Mouse (Mus musculus) heart, embryonic 16.5 days (tissue): ENCODE measurements around the gene Rpl3. TPM values are rescaled to one million over a fixed set of nuclear protein-coding genes. Genes with fewer than 3 reads are reported as not detected.
A peak's percentile ranks its signal among the peaks of the same experiment; 100 is the strongest.

Experiments used
- ATAC-seq: fragments of 200-750 bp; cut with Nextera tagmentation; replicated peaks from 2 replicates; pipeline ENCODE4 v1.8.0; 2017; ENCODE audit warnings: moderate number of reproducible peaks; ENCODE audit not compliant: insufficient read depth, low FRiP score; ENCODE audit errors: extremely low read depth
- H3K27ac ChIP-seq: fragments of 300-500 bp; sonication (generic); 2 replicates; pipeline ENCODE4 v1.5.1; 2014; ENCODE audit warnings: mild to moderate bottlenecking, low read length, control low read depth, moderate library complexity
- H3K27me3 ChIP-seq: fragments of 300-500 bp; sonication (generic); 2 replicates; pipeline ENCODE4 v1.6.1; 2014; ENCODE audit warnings: low read length, mixed read lengths; ENCODE audit not compliant: control insufficient read depth, insufficient read depth
- H3K36me3 ChIP-seq: fragments of 300-500 bp; sonication (generic); 2 replicates; pipeline ENCODE4 v1.6.1; 2014; ENCODE audit not compliant: control insufficient read depth, insufficient read depth
- H3K4me1 ChIP-seq: fragments of 300-500 bp; sonication (generic); 2 replicates; pipeline ENCODE4 v1.6.1; 2014; ENCODE audit warnings: low read length, mixed read lengths; ENCODE audit not compliant: control insufficient read depth, insufficient read depth
- H3K4me2 ChIP-seq: fragments of 300-500 bp; sonication (generic); 2 replicates; pipeline ENCODE4 v1.6.1; 2014; ENCODE audit warnings: low read depth, mild to moderate bottlenecking, control low read depth, low read length
- H3K4me3 ChIP-seq: fragments of 300-500 bp; sonication (generic); 2 replicates; pipeline ENCODE4 v1.5.1; 2014; ENCODE audit warnings: mild to moderate bottlenecking, control low read depth, low read length
- H3K9ac ChIP-seq: fragments of 300-500 bp; sonication (generic); 2 replicates; pipeline ENCODE4 v1.6.1; 2014; ENCODE audit warnings: low read length, control low read depth
- H3K9me3 ChIP-seq: fragments of 300-500 bp; sonication (generic); replicated peaks from 2 replicates; pipeline ENCODE4 v1.6.1; 2016; ENCODE audit warnings: low read length; ENCODE audit not compliant: control insufficient read depth
- WGBS: fragments of 180-500 bp; shearing (Covaris S2); extraction: QIAGEN DNeasy Blood & Tissue Kit; methylation state at CpG from one replicate; pipeline ENCODE4 v1.1.7; 2014; 5-methylcytosine and 5-hydroxymethylcytosine counted together
- polyA plus RNA-seq: library from polyadenylated mRNA; unstranded; fragments of >200 nt; fragmentation: Nextera tagmentation; extraction: Ambion mirVana; gene quantifications from 2 replicates; pipeline ENCODE4 v1.2.1, GENCODE M21; 2015

Gene Rpl3
- polyA plus RNA-seq, 1 experiment from 2014 or later, result 606 TPM

- no peak overlapping the region for H3K4me3 ChIP-seq
- no peaks in the 10 kb centered on the region; the same call in 1 of the 2 replicates for H3K4me1 ChIP-seq
- H3K4me2 ChIP-seq, result no peak overlapping the region
- H3K9ac ChIP-seq, result no peak overlapping the region
- WGBS, result 53% methylated on average over 12 of the region's 12 CpGs
- ATAC-seq, result peak; percentile 61; the same call in 1 of the 2 replicates
- H3K27me3 ChIP-seq, result no peaks in the 10 kb centered on the region
- no peaks in the 10 kb centered on the region for H3K9me3 ChIP-seq
- no peak overlapping the region for H3K27ac ChIP-seq
- H3K36me3 ChIP-seq, result no peaks in the 10 kb centered on the region
These were observed 14.1 kb upstream of the Rpl3 start for GRCm38 (mm10) chr15:80105490-80106410.

- H3K9ac ChIP-seq, result no peak overlapping the region
- H3K9me3 ChIP-seq, result no peaks in the 10 kb centered on the region
- H3K4me2 ChIP-seq, result no peak overlapping the region
- no peak overlapping the region for H3K27ac ChIP-seq
- no peaks in the 10 kb centered on the region for H3K36me3 ChIP-seq
- no peak for ATAC-seq
- peaks cover 17% of the 10 kb centered on the region for H3K4me1 ChIP-seq
- WGBS, result 77% methylated on average over 6 of the region's 6 CpGs
- no peak overlapping the region for H3K4me3 ChIP-seq
- no peaks in the 10 kb centered on the region for H3K27me3 ChIP-seq
These were observed 10.8 kb upstream of the Rpl3 start for GRCm38 (mm10) chr15:80102495-80102894.

GRCm38 (mm10) chr15:80101503-80101902, 9.8 kb upstream of the Rpl3 start:
- Histone ChIP-seq H3K36me3 (no peaks in the 10 kb centered on the region), H3K4me2 (no peak overlapping the region), H3K27ac (no peak overlapping the region), H3K9ac (no peak overlapping the region), H3K9me3 (no peaks in the 10 kb centered on the region), H3K4me3 (no peak overlapping the region), H3K27me3 (no peaks in the 10 kb centered on the region), H3K4me1 (peaks cover 27% of the 10 kb centered on the region)
- ATAC-seq, result no peak
- WGBS, result 83% methylated on average over 6 of the region's 6 CpGs

GRCm38 (mm10) chr15:80100871-80101270, 9.2 kb upstream of the Rpl3 start:
- Histone ChIP-seq H3K27me3 (no peaks in the 10 kb centered on the region), H3K4me3 (no peak overlapping the region), H3K4me2 (no peak overlapping the region), H3K9me3 (no peaks in the 10 kb centered on the region), H3K4me1 (peaks cover 28% of the 10 kb centered on the region), H3K9ac (no peak overlapping the region), H3K27ac (no peak overlapping the region), H3K36me3 (no peaks in the 10 kb centered on the region)
- 72% methylated on average over 10 of the region's 10 CpGs for WGBS
- ATAC-seq, result no peak

GRCm38 (mm10) chr15:80100196-80100595, 8.5 kb upstream of the Rpl3 start:
- Histone ChIP-seq H3K36me3 (no peaks in the 10 kb centered on the region), H3K4me2 (no peak overlapping the region), H3K4me1 (peaks cover 28% of the 10 kb centered on the region), H3K27ac (no peak overlapping the region), H3K4me3 (no peak overlapping the region), H3K27me3 (no peaks in the 10 kb centered on the region), H3K9ac (no peak overlapping the region), H3K9me3 (no peaks in the 10 kb centered on the region)
- WGBS, result 78% methylated on average over 3 of the region's 3 CpGs
- no peak for ATAC-seq

GRCm38 (mm10) chr15:80099477-80099876, 7.8 kb upstream of the Rpl3 start:
- Histone ChIP-seq H3K36me3 (no peaks in the 10 kb centered on the region), H3K9ac (no peak overlapping the region), H3K9me3 (no peaks in the 10 kb centered on the region), H3K4me3 (no peak overlapping the region), H3K27me3 (no peaks in the 10 kb centered on the region), H3K27ac (peak overlapping the region; percentile 14; the same call in 1 of the 2 replicates), H3K4me1 (peaks cover 28% of the 10 kb centered on the region), H3K4me2 (no peak overlapping the region)
- 54% methylated on average over 3 of the region's 3 CpGs for WGBS
- no peak for ATAC-seq

GRCm38 (mm10) chr15:80098809-80099208, 7.1 kb upstream of the Rpl3 start:
- H3K4me1 ChIP-seq, result peaks cover 28% of the 10 kb centered on the region
- H3K4me2 ChIP-seq, result 0 out of 2 replicates have a peak overlapping the region, but pooled peaks have one; percentile 3
- H3K4me3 ChIP-seq, result no peak overlapping the region
- no peaks in the 10 kb centered on the region for H3K27me3 ChIP-seq
- H3K9ac ChIP-seq, result peak overlapping the region; percentile 33; the same call in 1 of the 2 replicates
- H3K36me3 ChIP-seq, result no peaks in the 10 kb centered on the region
- H3K27ac ChIP-seq, result peak overlapping the region; percentile 14; the same call in 1 of the 2 replicates
- ATAC-seq, result 0 out of 2 replicates have a peak, but pooled peaks have one; percentile 23
- no peaks in the 10 kb centered on the region for H3K9me3 ChIP-seq
- WGBS, result 24% methylated on average over 9 of the region's 9 CpGs

- 0 out of 2 replicates have a peak overlapping the region, but pooled peaks have one; percentile 1 for H3K4me3 ChIP-seq
- 18% methylated on average over 8 of the region's 8 CpGs for WGBS
- peak overlapping the region; percentile 26; the same call in 1 of the 2 replicates for H3K9ac ChIP-seq
- H3K9me3 ChIP-seq, result no peaks in the 10 kb centered on the region
- no peak for ATAC-seq
- H3K4me1 ChIP-seq, result peaks cover 28% of the 10 kb centered on the region
- H3K4me2 ChIP-seq, result peak overlapping the region; percentile 27
- H3K27ac ChIP-seq, result peak overlapping the region; percentile 21; the same call in 1 of the 2 replicates
- H3K36me3 ChIP-seq, result no peaks in the 10 kb centered on the region
- H3K27me3 ChIP-seq, result no peaks in the 10 kb centered on the region
These were observed 6.4 kb upstream of the Rpl3 start for GRCm38 (mm10) chr15:80097999-80098461.
